Mouse (Mus musculus): Measurements from ENCODE around the gene Hist1h1t.

The Hist1h1t gene

GRCm38 (mm10) chr13:23730479-23730878, 34.9 kb downstream of the Hist1h1t start:
- intact Hi-C loops (cut with DNase I) = loop anchor here (10.0 kb wide), 1 partner anchor 46 kb away; the partner anchor contains the start of genes Hist1h2ac and Hist1h2bc

DNA sequence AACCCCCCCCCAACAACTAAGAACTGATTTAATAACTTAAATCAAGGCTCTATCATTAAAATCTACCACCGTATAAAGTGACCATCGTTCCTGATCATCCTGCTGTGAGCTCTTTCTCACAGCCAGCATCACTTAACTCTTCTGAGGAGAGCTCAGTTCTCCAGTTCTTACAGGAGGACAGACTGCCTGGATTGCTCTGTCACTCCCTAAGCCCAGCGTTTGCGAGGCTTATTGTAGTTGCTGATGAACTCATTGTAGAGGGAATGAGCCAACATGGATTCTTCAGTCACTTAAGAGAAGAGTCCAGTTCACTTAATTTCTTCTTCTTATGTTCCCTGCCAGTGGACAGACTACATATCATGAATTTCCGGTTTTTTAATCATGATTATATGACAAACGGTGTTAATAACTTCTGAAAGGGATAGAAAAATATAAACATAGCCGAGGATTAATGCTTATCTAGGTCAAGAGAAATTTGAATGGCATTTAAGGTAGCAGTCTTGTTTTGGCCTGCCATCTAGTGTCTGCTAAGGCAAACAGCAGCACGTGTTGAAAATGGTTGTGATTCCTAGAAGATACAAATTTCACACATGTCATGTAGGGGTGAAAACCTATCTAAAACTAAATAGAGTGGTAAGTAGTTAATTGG, 36.7 kb downstream of the Hist1h1t start:
- intact Hi-C loops (cut with DNase I) = loop anchor here (10.0 kb wide), 1 partner anchor 47 kb away; the partner anchor contains the start of genes Hist1h2ac and Hist1h2bc

GRCm38 (mm10) chr13:23737091-23737490, 41.5 kb downstream of the Hist1h1t start:
- intact Hi-C loops (cut with DNase I) = loop anchor here (10.0 kb wide), 1 partner anchor 52 kb away; the partner anchor contains the start of genes Hist1h2ac and Hist1h2bc

DNA sequence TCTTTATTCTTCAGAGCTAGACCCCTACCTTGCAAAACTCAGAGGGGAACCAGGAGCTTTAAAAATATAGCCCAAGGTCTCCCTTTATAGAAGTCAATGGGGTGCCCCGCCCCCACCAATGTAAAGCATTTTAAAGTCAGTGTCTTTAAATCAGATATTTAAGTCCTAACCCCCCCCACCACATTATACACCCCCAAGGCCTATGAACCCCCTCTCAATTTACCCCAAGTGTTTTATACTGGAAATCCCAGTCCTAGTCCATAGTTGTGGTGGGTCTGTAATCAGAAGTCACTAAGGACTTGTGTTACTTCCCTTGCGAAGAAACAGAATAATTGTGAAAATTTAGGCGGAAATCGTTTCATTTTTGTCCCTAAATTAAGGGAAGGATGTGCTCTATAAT, 42.4 kb downstream of the Hist1h1t start:
- intact Hi-C loops (cut with DNase I) = loop anchor here (10.0 kb wide), 1 partner anchor 53 kb away; the partner anchor contains the start of genes Hist1h2ac and Hist1h2bc

GRCm38 (mm10) chr13:23738677-23739068, 43.1 kb downstream of the Hist1h1t start, which contains the start of gene Hist1h1c:
TSS of gene Hist1h1c (plus strand) at chr13:23738808.
- intact Hi-C loops (cut with DNase I) = loop anchor here (10.0 kb wide), 1 partner anchor 54 kb away; the partner anchor contains the start of genes Hist1h2ac and Hist1h2bc

- intact Hi-C loops (cut with DNase I) = loop anchor here (10.0 kb wide), 1 partner anchor 54 kb away; the partner anchor contains the start of genes Hist1h2ac and Hist1h2bc
These were observed 43.7 kb downstream of the Hist1h1t start for GRCm38 (mm10) chr13:23739069-23739921.

DNA sequence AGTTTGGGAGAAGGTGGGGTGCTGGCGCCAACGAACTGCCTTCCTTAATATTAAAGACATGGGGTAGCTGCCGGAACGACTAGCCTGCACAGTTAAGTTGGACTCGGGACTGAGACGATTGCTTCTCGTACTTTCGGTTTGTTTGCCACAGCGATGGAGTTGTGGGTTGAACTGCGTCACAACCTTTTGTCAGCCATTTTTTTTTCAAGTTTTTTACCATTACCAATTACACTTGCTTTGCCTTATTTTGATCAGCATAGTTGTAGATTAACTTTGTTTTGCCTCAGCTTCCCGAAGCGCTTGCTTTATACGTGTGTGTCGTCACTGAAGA, 44.3 kb downstream of the Hist1h1t start:
- intact Hi-C loops (cut with DNase I) = loop anchor here (10.0 kb wide), 2 partner anchors 55 to 315 kb away; partner anchors contain the start of genes Abt1, Hist1h2ac and Hist1h2bc

GRCm38 (mm10) chr13:23740256-23740840, 44.7 kb downstream of the Hist1h1t start:
- intact Hi-C loops (cut with DNase I) = loop anchor here (10.0 kb wide), 1 partner anchor 316 kb away; the partner anchor contains the start of gene Abt1

DNA sequence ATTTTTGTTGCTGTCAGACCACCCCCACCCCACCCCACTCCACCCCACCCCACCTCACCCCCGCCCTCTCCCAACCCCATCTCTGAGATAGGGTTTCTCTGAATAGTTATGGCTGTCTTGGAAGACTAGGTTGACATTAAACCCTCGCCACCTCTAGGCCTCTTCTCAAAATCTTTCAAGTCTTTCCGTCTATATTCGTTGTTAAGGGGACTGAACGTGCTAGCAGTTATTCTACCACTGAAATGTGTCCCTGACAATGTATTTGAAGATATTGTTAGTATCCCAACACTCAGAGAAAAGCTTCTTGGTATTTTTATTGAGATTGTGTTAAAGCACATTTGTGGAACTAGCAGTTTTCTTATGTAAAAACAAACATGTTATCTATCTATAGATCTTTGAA, 45.3 kb downstream of the Hist1h1t start:
- intact Hi-C loops (cut with DNase I) = loop anchor here (10.0 kb wide), 1 partner anchor 316 kb away; the partner anchor contains the start of gene Abt1

DNA sequence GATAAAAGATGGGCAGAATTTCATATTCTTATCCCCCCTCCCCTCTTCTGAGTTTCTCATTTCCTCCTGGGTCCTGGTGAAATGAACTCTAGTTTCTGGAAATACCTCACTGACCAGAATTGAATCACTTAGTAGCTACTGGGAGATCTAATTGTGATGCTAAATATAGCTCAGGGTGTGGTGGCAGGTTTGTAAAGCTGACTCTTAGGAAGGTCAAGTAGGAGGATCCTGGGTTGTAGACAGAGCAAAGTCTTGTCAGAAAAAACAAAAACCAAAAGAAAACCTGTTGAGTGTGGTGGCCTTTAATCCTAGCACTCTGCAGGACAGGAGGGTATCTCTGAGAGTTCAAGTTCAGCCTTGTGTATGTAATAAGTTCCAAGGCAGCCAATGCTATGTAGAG, 46.4 kb downstream of the Hist1h1t start:
- intact Hi-C loops (cut with DNase I) = loop anchor here (10.0 kb wide), 1 partner anchor 317 kb away; the partner anchor contains the start of gene Abt1

GRCm38 (mm10) chr13:23743215-23743614, 47.6 kb downstream of the Hist1h1t start:
- intact Hi-C loops (cut with DNase I) = loop anchor here (10.0 kb wide), 1 partner anchor 318 kb away; the partner anchor contains the start of gene Abt1

- intact Hi-C loops (cut with DNase I) = loop anchor here (10.0 kb wide), 1 partner anchor 319 kb away; the partner anchor contains the start of gene Abt1
These were observed 48.3 kb downstream of the Hist1h1t start for GRCm38 (mm10) chr13:23743963-23744362.

DNA sequence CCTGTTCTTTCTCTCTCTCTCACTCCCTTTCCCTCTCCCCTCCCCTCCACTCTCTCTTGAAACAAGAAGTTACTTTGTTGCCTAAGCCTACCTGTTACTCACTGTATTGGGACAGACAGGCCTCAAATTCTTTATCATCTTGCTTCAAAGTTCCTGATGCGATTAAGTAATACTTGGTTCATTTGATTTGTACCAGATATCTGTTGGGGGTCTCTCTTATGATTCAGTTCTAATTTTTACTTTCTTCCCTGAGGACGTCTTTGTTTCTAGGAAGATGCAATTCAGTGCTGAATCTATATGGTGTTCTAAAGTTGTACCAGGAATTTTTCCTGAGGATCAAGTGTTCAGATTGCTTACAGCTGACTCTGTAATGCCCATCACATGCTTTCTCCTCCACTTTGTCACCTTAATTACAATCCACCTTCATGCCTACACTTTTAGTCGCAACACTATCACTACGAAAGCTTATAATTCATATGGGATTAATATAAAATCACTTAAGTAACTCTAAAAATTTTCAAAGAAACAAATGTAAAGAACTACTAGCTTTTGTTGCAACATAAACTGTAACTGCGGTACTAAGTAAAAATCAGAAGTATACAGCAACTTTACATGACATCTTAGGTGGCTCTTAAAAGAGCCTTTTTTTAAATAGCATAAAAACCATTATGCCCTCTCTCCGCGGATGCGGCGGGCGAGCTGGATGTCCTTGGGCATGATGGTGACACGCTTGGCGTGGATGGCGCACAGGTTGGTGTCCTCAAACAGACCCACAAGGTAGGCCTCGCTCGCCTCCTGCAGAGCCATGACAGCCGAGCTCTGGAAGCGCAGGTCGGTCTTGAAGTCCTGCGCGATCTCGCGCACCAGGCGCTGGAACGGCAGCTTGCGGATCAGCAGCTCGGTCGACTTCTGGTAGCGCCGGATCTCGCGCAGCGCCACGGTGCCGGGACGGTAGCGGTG, 49.1 kb downstream of the Hist1h1t start:
- intact Hi-C loops (cut with DNase I) = loop anchor here (5.0 to 10.0 kb wide), 2 partner anchors 320 to 1702 kb away; partner anchors contain the start of genes Abt1, Hist1h2ag, Hist1h2bj and Hist1h4i

DNA sequence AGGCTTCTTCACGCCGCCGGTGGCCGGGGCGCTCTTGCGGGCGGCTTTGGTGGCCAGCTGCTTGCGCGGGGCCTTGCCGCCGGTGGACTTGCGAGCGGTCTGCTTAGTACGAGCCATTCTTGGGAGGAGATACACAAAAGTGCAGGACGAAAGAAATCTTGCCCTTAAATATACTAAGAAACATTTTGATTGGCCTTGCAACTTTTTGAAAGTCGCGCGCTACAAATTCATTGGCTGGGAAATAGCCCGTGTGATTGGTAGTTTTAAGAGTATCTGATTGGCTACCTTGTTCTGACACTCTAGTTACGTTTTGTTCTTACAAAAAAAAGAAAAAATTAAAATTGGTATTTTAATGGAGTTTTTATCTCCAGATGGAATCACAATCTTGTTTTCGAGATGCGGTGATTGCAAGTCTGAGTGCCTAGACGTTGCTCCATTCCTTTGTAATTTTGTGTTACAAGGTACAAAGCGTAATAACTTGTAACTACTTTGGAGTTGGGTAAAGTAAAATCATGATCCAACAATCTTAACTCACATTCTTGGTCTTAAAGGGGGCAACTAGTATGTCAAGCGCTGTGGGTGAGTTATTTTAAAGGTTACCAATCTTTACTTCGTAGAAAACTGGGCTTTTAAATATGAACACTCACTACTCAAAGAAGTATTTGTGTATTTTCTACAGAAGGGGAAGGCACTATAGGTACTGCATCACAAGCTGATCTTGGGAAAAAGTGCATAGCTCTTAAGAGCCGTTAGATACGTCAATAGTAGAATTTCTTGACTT, 50.0 kb downstream of the Hist1h1t start, which contains the start of gene Hist1h3c:
Gene Hist1h3c, minus strand, starts transcription at position 222 of the 781 bp plus-strand sequence.
- intact Hi-C loops (cut with DNase I) = loop anchor here (5.0 to 10.0 kb wide), 2 partner anchors 321 to 1703 kb away; partner anchors contain the start of genes Abt1, Hist1h2ag, Hist1h2bj and Hist1h4i

All from adrenal gland (tissue).